Mouse (Mus musculus) midbrain, embryonic 10.5 days (tissue): ENCODE data around the gene Nt5m. TPM values are rescaled to one million over a fixed set of nuclear protein-coding genes. Genes with fewer than 3 reads are reported as not detected.
A peak's percentile ranks its signal among the peaks of the same experiment; 100 is the strongest.

Experiments
- DNase-seq: peaks from one replicate; pipeline ENCODE4 v3.0.0-alpha.2; 2017; ENCODE audit warnings: low spot score
- H3K27ac ChIP-seq: fragments of 300-500 bp; sonication (generic); replicated peaks from 2 replicates; pipeline ENCODE4 v1.5.1; 2016; ENCODE audit warnings: mild to moderate bottlenecking
- H3K27me3 ChIP-seq: fragments of 300-500 bp; sonication (generic); 2 replicates; pipeline ENCODE4 v1.6.1; 2016; ENCODE audit warnings: low read depth, mild to moderate bottlenecking; ENCODE audit not compliant: poor library complexity, severe bottlenecking
- H3K36me3 ChIP-seq: fragments of 300-500 bp; sonication (generic); 2 replicates; pipeline ENCODE4 v1.6.1; 2016; ENCODE audit warnings: mild to moderate bottlenecking, moderate library complexity
- H3K4me1 ChIP-seq: fragments of 300-500 bp; sonication (generic); 2 replicates; pipeline ENCODE4 v1.6.1; 2016
- H3K4me3 ChIP-seq: fragments of 300-500 bp; sonication (generic); 2 replicates; pipeline ENCODE4 v1.5.1; 2016; ENCODE audit warnings: mild to moderate bottlenecking, moderate library complexity
- H3K9me3 ChIP-seq: fragments of 300-500 bp; sonication (generic); replicated peaks from 2 replicates; pipeline ENCODE4 v1.6.1; 2016; ENCODE audit warnings: mild to moderate bottlenecking
- WGBS: fragments of 180-500 bp; shearing (Covaris S2); methylation state at CpG from one replicate; pipeline ENCODE4 v1.1.7; 2016; 5-methylcytosine and 5-hydroxymethylcytosine counted together
- polyA plus RNA-seq: library from polyadenylated mRNA; unstranded; fragments of >200 nt; fragmentation: Nextera tagmentation; extraction: Ambion mirVana; gene quantifications from 2 replicates; pipeline ENCODE4 v1.2.1, GENCODE M21; 2016

Gene Nt5m
- polyA plus RNA-seq = 40.9 and 44.4 TPM in 2 replicates

GRCm38 (mm10) chr11:59839008-59839458 is at the start of gene Nt5m:
Gene Nt5m (plus strand): TSS chr11:59839447.
- no peaks in the 10 kb centered on the region for H3K27me3 ChIP-seq
- H3K4me3 ChIP-seq = peak within 1 kb of the TSS; percentile 98
- H3K27ac ChIP-seq = peak within 1 kb of the TSS; percentile 99
- H3K4me1 ChIP-seq = peaks cover 18% of the 10 kb centered on the region
- peak; percentile 94 for DNase-seq
- WGBS = under 1% methylated on average over 24 of the region's 24 CpGs
- H3K36me3 ChIP-seq = peaks cover 42% of the 10 kb centered on the region
- H3K9me3 ChIP-seq = no peaks in the 10 kb centered on the region

- Histone ChIP-seq H3K9me3 (no peaks in the 10 kb centered on the region), H3K4me3 (no peak overlapping the region), H3K27me3 (0 out of 2 replicates have a peak, but pooled peaks cover 8% of the 10 kb centered on the region), H3K4me1 (no peaks in the 10 kb centered on the region), H3K36me3 (peaks cover 76% of the 10 kb centered on the region), H3K27ac (no peak overlapping the region)
- no peak for DNase-seq
- WGBS = 93% methylated on average over 6 of the region's 6 CpGs
These were observed 45.9 kb upstream of the Nt5m start for GRCm38 (mm10) chr11:59793390-59793789.

- Histone ChIP-seq H3K4me1 (no peaks in the 10 kb centered on the region), H3K27me3 (no peaks in the 10 kb centered on the region), H3K9me3 (no peaks in the 10 kb centered on the region), H3K4me3 (no peak overlapping the region), H3K27ac (no peak overlapping the region), H3K36me3 (peaks cover 100% of the 10 kb centered on the region)
- DNase-seq = no peak
- 92% methylated on average over 10 of the region's 10 CpGs for WGBS
These were observed 38.8 kb upstream of the Nt5m start for GRCm38 (mm10) chr11:59800412-59800811.

- Histone ChIP-seq H3K4me3 (no peak overlapping the region), H3K4me1 (no peaks in the 10 kb centered on the region), H3K36me3 (peaks cover 100% of the 10 kb centered on the region), H3K27ac (no peak overlapping the region), H3K9me3 (no peaks in the 10 kb centered on the region), H3K27me3 (no peaks in the 10 kb centered on the region)
- WGBS = 97% methylated on average over 8 of the region's 8 CpGs
- no peak for DNase-seq
These were observed 37.4 kb upstream of the Nt5m start for GRCm38 (mm10) chr11:59801881-59802280.

- no peak for DNase-seq
- H3K27me3 ChIP-seq = no peaks in the 10 kb centered on the region
- peaks cover 3% of the 10 kb centered on the region for H3K4me1 ChIP-seq
- 93% methylated on average over 14 of the region's 14 CpGs for WGBS
- H3K27ac ChIP-seq = no peak overlapping the region
- peaks cover 94% of the 10 kb centered on the region for H3K36me3 ChIP-seq
- no peaks in the 10 kb centered on the region for H3K9me3 ChIP-seq
- no peak overlapping the region for H3K4me3 ChIP-seq
These were observed 35.7 kb upstream of the Nt5m start for GRCm38 (mm10) chr11:59803516-59803915.

DNA sequence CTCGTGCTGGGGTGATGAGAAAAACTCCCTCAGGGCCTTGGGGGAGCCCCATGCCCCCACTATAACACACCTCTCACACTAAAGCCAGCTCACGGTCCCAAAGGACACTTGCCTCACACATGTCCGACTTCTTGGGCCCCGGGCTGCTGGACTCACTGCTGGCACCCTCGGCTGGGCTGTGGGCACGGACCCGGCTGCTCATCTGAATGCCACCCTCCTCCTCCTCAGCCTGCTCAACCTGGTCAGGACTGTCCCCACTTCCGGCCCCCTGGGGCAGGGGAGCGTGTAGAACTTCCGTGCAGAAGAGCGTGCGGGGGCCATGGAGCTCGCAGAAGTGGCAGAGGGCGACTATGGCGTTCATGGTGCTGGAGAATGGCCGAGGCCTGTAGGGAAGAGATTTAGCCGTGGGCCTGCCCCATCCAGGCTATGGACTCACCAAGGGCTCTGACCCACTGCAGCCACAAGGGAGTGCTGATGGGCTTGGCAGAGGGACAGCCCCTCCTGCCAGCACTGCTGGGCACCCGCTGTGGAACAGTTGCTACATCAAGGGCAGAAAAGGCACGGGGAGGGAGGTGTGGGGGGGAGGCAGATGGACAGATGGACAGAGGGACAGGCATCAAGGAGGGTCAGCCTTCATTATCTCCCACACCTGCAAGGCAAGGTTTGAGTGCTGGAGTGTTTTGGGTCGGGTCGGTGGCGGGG is 34.7 kb upstream of the Nt5m start:
- H3K36me3 ChIP-seq = peaks cover 84% of the 10 kb centered on the region
- H3K4me3 ChIP-seq = no peak overlapping the region
- WGBS = 92% methylated on average over 22 of the region's 22 CpGs
- no peaks in the 10 kb centered on the region for H3K27me3 ChIP-seq
- no peak overlapping the region for H3K27ac ChIP-seq
- no peak for DNase-seq
- no peaks in the 10 kb centered on the region for H3K9me3 ChIP-seq
- peaks cover 12% of the 10 kb centered on the region for H3K4me1 ChIP-seq

- 100% methylated on average over 1 of the region's 1 CpGs for WGBS
- Histone ChIP-seq H3K9me3 (no peaks in the 10 kb centered on the region), H3K27me3 (no peaks in the 10 kb centered on the region)
These were observed 34.0 kb upstream of the Nt5m start for GRCm38 (mm10) chr11:59805256-59805655.

DNA sequence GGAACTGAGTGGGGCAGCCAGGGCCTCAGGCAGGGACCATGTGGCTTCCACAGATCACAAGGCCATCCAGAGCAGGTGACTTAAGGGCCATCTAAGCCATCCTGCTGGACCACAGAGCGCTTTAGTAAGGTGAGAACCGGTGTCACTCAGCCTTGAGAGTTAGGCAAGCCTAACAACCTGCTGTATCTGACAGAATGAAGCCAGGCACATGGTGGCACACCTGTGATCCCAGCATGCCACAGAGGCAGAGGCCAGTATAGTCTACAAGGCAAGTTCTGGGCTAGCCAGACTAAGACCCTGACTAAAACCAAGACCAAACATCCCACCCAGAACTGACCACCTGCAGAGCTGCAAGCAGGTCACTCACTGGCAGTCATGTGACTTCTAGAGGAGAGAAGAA is 33.6 kb upstream of the Nt5m start:
- 98% methylated on average over 2 of the region's 2 CpGs for WGBS
- DNase-seq = no peak
- Histone ChIP-seq H3K4me1 (peaks cover 16% of the 10 kb centered on the region), H3K27ac (no peak overlapping the region), H3K9me3 (no peaks in the 10 kb centered on the region), H3K4me3 (no peak overlapping the region), H3K36me3 (peaks cover 73% of the 10 kb centered on the region), H3K27me3 (no peaks in the 10 kb centered on the region)

More at GRCm38 (mm10) chr11:59805256-59805655, 34.0 kb upstream of the Nt5m start:
- H3K36me3 ChIP-seq = peaks cover 77% of the 10 kb centered on the region
- H3K4me1 ChIP-seq = peaks cover 12% of the 10 kb centered on the region
- DNase-seq = no peak
- H3K27ac ChIP-seq = no peak overlapping the region
- no peak overlapping the region for H3K4me3 ChIP-seq

GRCm38 (mm10) chr11:59808170-59808960 is 30.9 kb upstream of the Nt5m start:
- Histone ChIP-seq H3K27me3 (no peaks in the 10 kb centered on the region), H3K4me1 (peaks cover 25% of the 10 kb centered on the region), H3K4me3 (peak overlapping the region; percentile 85), H3K9me3 (no peaks in the 10 kb centered on the region), H3K27ac (peak overlapping the region; percentile 99), H3K36me3 (peaks cover 46% of the 10 kb centered on the region)
- DNase-seq = no peak
- whole genome bisulfite sequencing = 71% methylated on average over 14 of the region's 14 CpGs

- H3K36me3 ChIP-seq = peaks cover 38% of the 10 kb centered on the region
- peak; percentile 21 for DNase-seq
- H3K9me3 ChIP-seq = no peaks in the 10 kb centered on the region
- peak overlapping the region; percentile 99 for H3K27ac ChIP-seq
- H3K4me1 ChIP-seq = peaks cover 25% of the 10 kb centered on the region
- WGBS = under 1% methylated on average over 15 of the region's 15 CpGs
- no peaks in the 10 kb centered on the region for H3K27me3 ChIP-seq
- peak overlapping the region; percentile 85 for H3K4me3 ChIP-seq
These were observed 30.1 kb upstream of the Nt5m start for GRCm38 (mm10) chr11:59809071-59809669.

DNA sequence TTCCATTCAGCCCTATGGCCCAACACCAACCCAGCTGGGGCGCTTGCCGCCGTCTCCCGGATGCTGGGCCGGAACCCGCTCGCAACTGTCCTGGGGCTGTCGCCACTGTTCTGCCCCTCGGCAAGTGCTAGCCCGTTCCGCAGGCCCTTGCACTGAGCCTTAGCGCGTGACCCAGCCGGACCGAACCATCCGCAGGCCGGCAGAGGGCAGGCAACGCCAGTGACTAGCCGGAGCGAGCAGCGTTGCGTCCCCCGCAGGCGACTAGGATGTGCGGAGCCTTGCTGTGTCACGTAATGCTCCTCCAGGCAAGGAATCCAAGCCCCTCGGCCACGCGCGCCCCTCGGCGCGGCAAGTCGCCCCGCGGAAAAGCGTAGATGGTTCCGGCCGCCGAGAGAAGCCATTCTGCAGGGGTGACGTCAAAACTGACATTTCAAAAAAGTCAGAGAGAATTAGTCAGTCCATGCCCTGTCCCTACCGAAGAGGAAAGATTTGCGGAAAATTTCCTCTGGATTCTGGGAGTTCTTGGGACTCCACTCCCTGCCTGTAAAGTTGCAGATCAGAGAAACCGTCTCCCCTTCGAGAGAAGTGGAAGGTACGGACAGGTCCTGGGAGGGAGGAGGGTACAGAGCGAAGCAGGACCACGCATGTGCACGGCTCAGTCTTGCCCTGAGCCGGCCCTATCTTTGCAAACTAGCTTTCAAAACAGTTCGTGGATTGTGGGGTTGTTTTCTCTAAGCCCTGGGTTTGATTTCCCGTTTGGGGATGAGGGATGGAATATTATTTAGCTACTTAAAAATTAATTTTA is 29.4 kb upstream of the Nt5m start, which contains the start of gene Flcn:
Gene Flcn (minus strand): TSS at position 347 of the 805 bp plus-strand sequence.
- Histone ChIP-seq H3K4me3 (peak within 1 kb of the TSS; percentile 85), H3K4me1 (peaks cover 25% of the 10 kb centered on the region), H3K27ac (peak within 1 kb of the TSS; percentile 99), H3K36me3 (peaks cover 31% of the 10 kb centered on the region), H3K9me3 (no peaks in the 10 kb centered on the region), H3K27me3 (no peaks in the 10 kb centered on the region)
- under 1% methylated on average over 52 of the region's 52 CpGs for WGBS
- peak; percentile 86 for DNase-seq
